Mouse (Mus musculus): ENCODE measurements around the gene Mrpl58. TPM values are rescaled to one million over a fixed set of nuclear protein-coding genes. Genes with fewer than 3 reads are reported as not detected.

The Mrpl58 gene
- total and polyA plus RNA-seq, 3 experiments = 82.7 to 159 (median 144) TPM

DNA sequence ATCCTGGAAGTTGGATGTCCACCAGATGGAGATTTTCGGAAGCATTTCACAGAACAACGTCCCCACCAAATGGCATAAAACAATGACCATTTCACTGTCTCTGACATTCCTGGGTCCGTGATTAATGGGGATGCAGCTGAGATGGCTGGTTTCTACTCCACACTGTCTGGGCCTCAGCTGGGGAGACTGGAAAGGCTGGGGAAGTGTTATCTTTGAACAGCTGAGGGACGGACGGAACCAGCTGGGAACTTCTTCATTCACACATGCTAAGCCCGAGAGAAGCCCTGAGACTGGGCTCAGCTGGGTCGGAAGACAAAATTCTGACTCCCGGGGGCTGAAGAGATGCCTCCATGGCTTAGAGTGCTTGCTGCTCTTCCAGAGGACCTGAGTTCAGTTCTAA is 32.2 kb upstream of the Mrpl58 start:
- Histone ChIP-seq H3K4me1 (ENCODE audit: control insufficient read depth, insufficient read depth, low read length) (peaks cover 4% of the 10 kb centered on the region), H3K27me3 (ENCODE audit: control insufficient read depth, insufficient read depth, low read length) (0 out of 2 replicates have a peak, but pooled peaks cover 3% of the 10 kb centered on the region), H3K79me2 (replicated peaks; ENCODE audit: control insufficient read depth, insufficient read depth, low read length) (no peaks in the 10 kb centered on the region), H3K4me3 (no peak overlapping the region), H3K27ac (no peak overlapping the region), H3K36me3 (ENCODE audit: control insufficient read depth, insufficient read depth, low read length) (no peaks in the 10 kb centered on the region), H3K9ac (ENCODE audit: low read depth, low read length) (no peak overlapping the region)
- no peak for TF ChIP-seq EP300 (IDR thresholded peaks at IDR 0.05; ENCODE audit: insufficient read depth, low read depth, low read length)
- no peak for TF ChIP-seq POLR2A (IDR thresholded peaks at IDR 0.05; ENCODE audit: insufficient read depth, low read depth, low read length)
- no peak for TF ChIP-seq CTCF (IDR thresholded peaks at IDR 0.05)
- intact Hi-C loops (cut with DNase I) = no loop called here
- no peak for DNase-seq
- 62% methylated on average over 8 of the region's 8 CpGs for WGBS

DNA sequence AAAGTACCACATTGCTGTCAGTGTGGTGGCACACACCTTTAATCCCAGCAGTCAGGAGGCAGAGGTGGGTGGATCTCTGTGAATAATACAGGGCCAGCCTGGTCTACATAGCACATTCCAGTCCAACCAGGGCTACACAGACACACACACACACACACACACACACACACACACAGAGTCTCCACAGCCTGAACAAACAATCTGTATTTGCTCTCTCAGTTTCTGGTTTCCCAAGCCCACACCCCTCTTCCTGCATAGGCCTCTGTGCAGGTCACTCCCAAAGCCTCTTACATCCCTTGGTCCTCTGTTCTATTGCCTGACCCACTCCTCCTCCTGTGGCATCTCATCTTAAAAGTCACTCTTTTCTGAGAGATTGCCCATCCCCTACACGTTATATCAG is 31.5 kb upstream of the Mrpl58 start:
- intact Hi-C loops (cut with DNase I) = no loop called here
- Histone ChIP-seq H3K27ac (no peak overlapping the region), H3K27me3 (ENCODE audit: control insufficient read depth, insufficient read depth, low read length) (0 out of 2 replicates have a peak, but pooled peaks cover 2% of the 10 kb centered on the region), H3K79me2 (replicated peaks; ENCODE audit: control insufficient read depth, insufficient read depth, low read length) (no peaks in the 10 kb centered on the region), H3K4me3 (no peak overlapping the region), H3K36me3 (ENCODE audit: control insufficient read depth, insufficient read depth, low read length) (no peaks in the 10 kb centered on the region), H3K9ac (ENCODE audit: low read depth, low read length) (no peak overlapping the region), H3K4me1 (ENCODE audit: control insufficient read depth, insufficient read depth, low read length) (peaks cover 4% of the 10 kb centered on the region)
- WGBS = 71% methylated on average over 1 of the region's 1 CpGs
- DNase-seq = no peak
- TF ChIP-seq EP300 (IDR thresholded peaks at IDR 0.05; ENCODE audit: insufficient read depth, low read depth, low read length) = no peak
- no peak for TF ChIP-seq CTCF (IDR thresholded peaks at IDR 0.05)
- no peak for TF ChIP-seq POLR2A (IDR thresholded peaks at IDR 0.05; ENCODE audit: insufficient read depth, low read depth, low read length)

DNA sequence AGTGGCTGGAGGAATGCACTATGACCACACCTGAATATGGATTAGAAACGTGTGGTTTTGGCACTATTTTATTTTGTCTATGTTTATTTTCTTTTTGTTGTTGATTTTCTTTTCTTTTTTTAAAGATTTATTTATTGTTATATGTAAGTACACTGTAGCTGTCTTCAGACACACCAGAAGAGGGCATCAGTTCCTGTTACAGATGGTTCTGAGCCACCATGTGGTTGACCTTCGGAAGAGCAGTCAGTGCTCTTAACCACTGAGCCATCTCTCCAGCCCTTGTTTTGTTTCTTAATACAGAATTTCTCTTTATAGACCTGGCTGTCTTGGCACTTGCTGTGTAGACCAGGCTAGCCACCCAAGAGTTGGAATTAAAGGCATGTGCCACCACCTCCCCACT is 30.8 kb upstream of the Mrpl58 start:
- H3K27me3 ChIP-seq (ENCODE audit: control insufficient read depth, insufficient read depth, low read length) = no peaks in the 10 kb centered on the region
- no peaks in the 10 kb centered on the region for H3K79me2 ChIP-seq (replicated peaks; ENCODE audit: control insufficient read depth, insufficient read depth, low read length)
- H3K4me1 ChIP-seq (ENCODE audit: control insufficient read depth, insufficient read depth, low read length) = peaks cover 4% of the 10 kb centered on the region
- WGBS = 55% methylated on average over 2 of the region's 2 CpGs
- DNase-seq = no peak
- no peak overlapping the region for H3K9ac ChIP-seq (ENCODE audit: low read depth, low read length)
- H3K4me3 ChIP-seq = no peak overlapping the region
- no peak overlapping the region for H3K27ac ChIP-seq
- intact Hi-C loops (cut with DNase I) = no loop called here
- H3K36me3 ChIP-seq (ENCODE audit: control insufficient read depth, insufficient read depth, low read length) = no peaks in the 10 kb centered on the region
- TF ChIP-seq POLR2A (IDR thresholded peaks at IDR 0.05; ENCODE audit: insufficient read depth, low read depth, low read length) (no peak), EP300 (IDR thresholded peaks at IDR 0.05; ENCODE audit: insufficient read depth, low read depth, low read length) (no peak), CTCF (IDR thresholded peaks at IDR 0.05) (0 out of 2 replicates have a peak, but pooled peaks have one; percentile 14)

DNA sequence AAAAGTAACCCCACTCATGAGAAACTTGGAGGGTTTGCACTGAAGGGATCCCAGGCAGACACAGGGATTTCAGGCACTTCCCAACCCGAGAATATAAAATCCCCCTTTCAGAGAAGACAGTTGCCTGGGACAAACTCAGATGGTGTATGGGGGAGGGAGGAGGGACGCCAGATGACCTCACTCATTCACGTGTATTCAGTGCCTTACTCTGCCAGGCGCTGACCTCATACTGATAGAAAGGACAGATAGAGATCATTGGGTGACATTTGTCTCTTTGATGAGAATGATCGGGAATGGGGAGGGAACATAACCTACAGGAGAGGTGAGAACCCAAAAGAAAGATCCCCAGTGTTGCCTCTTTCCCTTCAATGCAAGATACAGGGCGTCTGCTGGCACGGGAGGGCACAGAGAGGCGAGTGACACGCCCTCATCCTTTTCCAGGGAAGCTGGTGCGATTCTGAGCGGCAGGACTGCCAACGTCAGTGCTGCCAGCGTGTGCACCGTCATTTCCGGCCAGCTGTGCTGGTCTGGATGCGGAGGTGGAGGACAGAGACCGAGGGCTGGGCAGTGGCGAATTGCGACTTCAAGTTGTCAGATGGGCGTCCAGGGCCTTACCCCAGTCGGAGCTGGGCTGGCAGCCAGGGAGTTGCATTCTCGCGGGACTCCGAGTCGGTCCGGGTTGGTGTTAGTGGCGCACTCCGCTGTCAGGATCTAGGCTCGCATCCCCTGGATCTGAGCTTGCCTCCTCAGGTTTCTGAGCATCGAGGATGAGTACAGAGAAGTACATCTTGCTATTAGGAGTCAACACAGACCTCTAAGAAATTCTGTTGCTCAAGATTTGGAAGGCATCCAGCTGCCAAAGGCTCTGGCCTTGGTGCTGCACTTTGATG is 29.5 kb upstream of the Mrpl58 start:
- Histone ChIP-seq H3K79me2 (replicated peaks; ENCODE audit: control insufficient read depth, insufficient read depth, low read length) (no peaks in the 10 kb centered on the region), H3K9ac (ENCODE audit: low read depth, low read length) (peak overlapping the region; percentile 64), H3K4me3 (peak overlapping the region; percentile 46), H3K4me1 (ENCODE audit: control insufficient read depth, insufficient read depth, low read length) (peaks cover 4% of the 10 kb centered on the region), H3K36me3 (ENCODE audit: control insufficient read depth, insufficient read depth, low read length) (no peaks in the 10 kb centered on the region), H3K27ac (peak overlapping the region; percentile 65), H3K27me3 (ENCODE audit: control insufficient read depth, insufficient read depth, low read length) (no peaks in the 10 kb centered on the region)
- 2% methylated on average over 30 of the region's 30 CpGs for WGBS
- peak; percentile 81 to 82 for DNase-seq
- intact Hi-C loops (cut with DNase I) = no loop called here
- TF ChIP-seq POLR2A (IDR thresholded peaks at IDR 0.05; ENCODE audit: insufficient read depth, low read depth, low read length) (peak; percentile 47; the same call in 1 of the 2 replicates), CTCF (IDR thresholded peaks at IDR 0.05) (no peak), EP300 (IDR thresholded peaks at IDR 0.05; ENCODE audit: insufficient read depth, low read depth, low read length) (0 out of 2 replicates have a peak, but pooled peaks have one; percentile 41)

DNA sequence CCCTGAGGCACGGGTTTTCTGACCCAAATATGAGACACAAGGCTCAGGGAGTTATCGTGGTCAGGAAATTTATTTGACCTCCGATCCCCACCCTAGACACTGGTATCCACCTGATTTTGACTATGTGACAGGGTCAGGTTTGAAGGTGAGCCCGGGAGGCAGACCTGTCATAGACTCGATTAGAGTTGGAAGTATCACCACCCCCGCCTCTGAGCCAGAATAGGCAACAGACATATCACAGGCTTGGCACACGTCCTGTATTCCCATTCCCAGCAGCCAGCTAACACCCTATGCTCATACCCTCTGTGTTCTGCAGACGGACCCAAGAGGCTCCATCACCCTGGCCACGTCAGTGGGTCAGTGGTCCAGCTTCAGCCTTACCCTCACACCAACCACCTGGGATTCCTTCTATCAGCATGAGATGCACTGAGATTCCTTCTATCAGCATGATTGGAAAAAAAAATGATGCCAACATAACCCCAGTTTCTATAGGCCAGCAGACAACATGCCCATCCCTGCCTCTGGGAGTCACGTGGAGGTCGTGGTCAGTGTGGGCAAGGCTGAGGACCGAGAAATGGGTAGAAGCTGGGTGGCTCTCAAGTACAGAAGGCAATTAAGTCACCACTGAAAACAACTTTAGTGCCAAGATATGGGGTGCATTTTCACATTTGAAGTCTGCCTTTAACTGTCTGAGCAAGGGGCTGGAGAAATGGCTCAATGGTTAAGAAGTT is 28.7 kb upstream of the Mrpl58 start:
- Histone ChIP-seq H3K27ac (no peak overlapping the region; the same call in 1 of the 2 replicates), H3K79me2 (replicated peaks; ENCODE audit: control insufficient read depth, insufficient read depth, low read length) (no peaks in the 10 kb centered on the region), H3K4me3 (peak overlapping the region; percentile 46), H3K36me3 (ENCODE audit: control insufficient read depth, insufficient read depth, low read length) (no peaks in the 10 kb centered on the region), H3K27me3 (ENCODE audit: control insufficient read depth, insufficient read depth, low read length) (no peaks in the 10 kb centered on the region), H3K9ac (ENCODE audit: low read depth, low read length) (no peak overlapping the region), H3K4me1 (ENCODE audit: control insufficient read depth, insufficient read depth, low read length) (peaks cover 4% of the 10 kb centered on the region)
- 52% methylated on average over 12 of the region's 12 CpGs for WGBS
- TF ChIP-seq POLR2A (IDR thresholded peaks at IDR 0.05; ENCODE audit: insufficient read depth, low read depth, low read length) (no peak), CTCF (IDR thresholded peaks at IDR 0.05) (no peak), EP300 (IDR thresholded peaks at IDR 0.05; ENCODE audit: insufficient read depth, low read depth, low read length) (no peak)
- intact Hi-C loops (cut with DNase I) = no loop called here
- peak in 1 of 2 experiments; percentile 21 for DNase-seq
